Mouse (Mus musculus) cerebellum, adult (tissue): ENCODE measurements at regions not wholly inside any gene's neighbourhood (a gene's known extent, or its start where the extent isn't known, plus 50 kb on each side); places are given as distances from the start of the nearest gene placed in this dataset.

Source experiments
- ATAC-seq: cut with Nextera tagmentation; 2 replicates; pipeline ENCODE4 v1.9.2; 2017; ENCODE audit warnings: mild to moderate bottlenecking, moderate library complexity, mixed read lengths; ENCODE audit not compliant: insufficient number of reproducible peaks, low FRiP score, low TSS enrichment

GRCm38 (mm10) chr13:31326269-31326851, 229.6 kb upstream of the Foxq1 start:
- ATAC-seq: no peak

- ATAC-seq: no peak
Measured at GRCm38 (mm10) chr13:31327511-31327951, 228.4 kb upstream of the Foxq1 start.

DNA sequence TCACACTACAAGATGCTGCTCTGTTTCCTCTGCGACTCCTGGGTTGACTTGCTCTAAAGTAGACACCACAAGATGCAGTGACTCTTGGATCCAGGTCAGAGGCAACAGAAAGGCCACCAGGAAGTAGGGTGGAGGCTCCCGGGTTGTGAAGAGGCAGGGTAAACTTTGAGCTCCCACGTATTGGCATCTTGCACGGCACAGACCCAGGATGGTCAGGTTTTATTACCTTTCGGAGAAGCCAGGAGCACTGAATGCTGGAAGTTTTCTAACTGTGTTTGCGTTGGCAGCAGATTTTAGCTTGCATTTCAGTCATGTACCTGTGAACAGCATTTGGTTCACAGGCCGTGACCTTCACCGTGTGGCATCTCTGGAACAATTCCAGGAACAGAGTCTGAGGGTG, 227.2 kb upstream of the Foxq1 start:
- no peak for ATAC-seq

DNA sequence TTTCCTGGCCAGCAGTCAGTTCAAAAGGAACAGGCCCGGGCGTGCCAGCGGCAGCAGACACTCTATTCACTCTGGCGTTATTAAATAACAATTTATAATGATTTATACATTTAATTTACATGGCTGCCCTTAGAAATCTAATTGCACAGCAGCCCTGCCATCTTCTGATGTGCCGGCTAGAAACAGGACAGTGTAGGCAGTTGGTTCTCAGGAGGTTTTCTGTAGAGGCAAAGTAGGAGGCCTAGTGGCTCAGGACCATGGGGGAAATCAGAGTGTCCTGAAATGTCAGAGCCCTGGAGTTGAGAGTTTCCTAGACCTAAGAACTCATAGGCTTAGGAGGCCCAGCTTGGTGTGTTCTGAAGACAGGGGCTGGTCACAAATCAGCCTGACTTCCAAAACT, 225.2 kb upstream of the Foxq1 start:
- no peak for ATAC-seq

DNA sequence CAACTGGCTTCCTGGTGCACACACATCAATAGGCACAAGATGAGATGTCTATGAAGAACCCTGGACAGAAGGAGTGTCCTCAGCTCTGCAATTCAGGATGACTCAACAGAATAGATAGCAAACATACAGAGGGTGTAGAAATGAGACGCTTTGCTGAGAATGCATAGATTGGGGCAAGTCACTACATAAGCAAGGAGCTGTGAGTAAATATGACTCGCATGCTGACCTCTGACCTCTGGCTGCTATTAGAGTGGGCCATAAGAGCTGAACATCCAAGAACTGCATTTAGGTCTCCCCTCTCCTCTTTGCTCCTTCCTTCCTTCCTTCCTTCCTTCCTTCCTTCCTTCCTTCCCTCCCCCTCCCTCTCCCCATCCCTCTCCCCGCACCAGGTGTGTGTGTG, 221.0 kb upstream of the Foxq1 start:
- no peak for ATAC-seq

DNA sequence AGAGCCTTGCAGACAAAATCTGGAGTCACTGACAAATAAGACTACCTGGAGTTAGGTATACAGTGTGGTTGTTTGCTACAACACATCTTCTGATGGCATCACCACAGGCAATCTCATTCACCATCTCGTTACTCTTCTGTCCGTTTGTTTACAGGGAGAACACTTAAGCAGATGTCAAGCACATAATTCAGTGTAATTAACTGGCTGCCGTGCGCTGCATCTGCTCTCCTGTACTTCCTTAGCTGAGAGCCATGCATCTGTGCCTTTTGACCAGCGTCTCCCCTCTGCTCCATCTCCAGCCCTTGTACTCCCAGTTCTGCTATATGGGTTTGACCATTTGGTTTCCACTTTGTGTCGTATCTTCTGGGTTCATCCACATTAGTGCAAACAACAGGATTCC, 218.3 kb upstream of the Foxq1 start:
- no peak for ATAC-seq

DNA sequence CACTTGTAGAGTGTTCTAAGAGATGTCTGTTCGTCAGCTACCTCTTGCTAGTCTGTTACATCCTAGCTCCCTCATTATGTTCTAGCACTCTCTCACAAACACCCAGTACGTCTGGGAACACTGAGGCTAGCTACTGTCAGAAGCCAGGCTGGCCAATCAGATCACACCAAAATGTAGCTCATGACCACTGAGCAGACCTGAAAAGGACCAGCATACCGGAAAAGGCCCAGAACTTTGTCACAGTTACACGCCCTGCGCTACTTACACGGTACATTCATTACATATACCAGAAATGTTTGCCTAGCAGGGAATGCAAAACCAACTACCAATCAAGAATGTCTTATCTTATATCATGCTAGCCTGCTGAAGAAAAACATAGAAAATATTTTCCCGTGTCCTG, 216.5 kb upstream of the Foxq1 start:
- ATAC-seq: no peak

GRCm38 (mm10) chr13:31339901-31340300, 216.0 kb upstream of the Foxq1 start:
- ATAC-seq: no peak

DNA sequence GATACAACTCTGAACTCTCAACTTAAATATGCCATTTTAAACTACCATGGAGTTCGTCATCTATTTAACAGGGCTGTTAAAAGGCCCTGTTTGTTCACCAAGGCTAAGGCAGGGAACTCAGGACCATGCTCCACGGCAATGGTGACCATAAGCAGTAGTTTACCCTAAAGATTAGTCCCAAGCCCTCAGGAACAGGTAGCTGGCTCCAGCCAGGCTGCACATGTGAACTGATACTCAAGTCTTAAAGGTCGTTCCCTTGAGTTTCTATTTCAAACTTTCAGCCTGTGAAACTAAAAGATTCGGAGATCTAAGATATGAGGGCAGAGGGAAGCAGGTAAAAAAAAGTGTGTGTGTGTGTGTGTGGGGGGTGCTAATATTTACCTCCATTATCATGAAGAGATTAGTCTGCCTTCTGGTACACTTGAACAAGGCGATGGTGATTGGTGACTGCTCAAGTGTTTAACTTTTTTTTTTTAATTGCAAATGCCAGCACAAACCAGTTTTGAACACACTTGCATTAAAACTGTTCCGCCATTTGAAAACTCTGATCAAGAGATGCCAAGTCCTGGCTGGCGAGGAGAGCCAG, 215.5 kb upstream of the Foxq1 start:
- ATAC-seq: no peak

- no peak for ATAC-seq
Measured at GRCm38 (mm10) chr13:31341282-31342100, 214.4 kb upstream of the Foxq1 start.

GRCm38 (mm10) chr13:31346205-31346604, 209.7 kb upstream of the Foxq1 start:
- ATAC-seq: no peak

GRCm38 (mm10) chr13:31347000-31347399, 208.9 kb upstream of the Foxq1 start:
- no peak for ATAC-seq

GRCm38 (mm10) chr13:31349671-31350070, 206.3 kb upstream of the Foxq1 start:
- ATAC-seq: no peak

DNA sequence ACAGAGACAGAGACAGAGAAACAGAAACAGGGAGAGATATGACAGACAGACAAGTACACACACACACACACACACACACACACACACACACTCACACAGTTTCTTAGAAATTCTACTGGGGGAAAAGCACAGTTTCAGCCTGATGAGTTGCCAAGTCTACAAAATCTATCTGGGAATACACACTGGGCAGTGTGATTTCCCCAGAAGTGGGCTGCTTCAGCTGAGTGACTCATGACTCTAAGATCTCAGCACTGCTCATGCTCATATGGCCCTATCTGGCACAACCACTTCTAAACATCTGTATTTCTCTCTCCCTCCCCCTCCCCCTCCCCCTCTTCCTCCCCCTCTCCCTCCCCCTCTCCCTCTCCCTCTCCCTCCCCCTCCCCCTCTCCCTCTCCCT, 204.5 kb upstream of the Foxq1 start:
- ATAC-seq: no peak

DNA sequence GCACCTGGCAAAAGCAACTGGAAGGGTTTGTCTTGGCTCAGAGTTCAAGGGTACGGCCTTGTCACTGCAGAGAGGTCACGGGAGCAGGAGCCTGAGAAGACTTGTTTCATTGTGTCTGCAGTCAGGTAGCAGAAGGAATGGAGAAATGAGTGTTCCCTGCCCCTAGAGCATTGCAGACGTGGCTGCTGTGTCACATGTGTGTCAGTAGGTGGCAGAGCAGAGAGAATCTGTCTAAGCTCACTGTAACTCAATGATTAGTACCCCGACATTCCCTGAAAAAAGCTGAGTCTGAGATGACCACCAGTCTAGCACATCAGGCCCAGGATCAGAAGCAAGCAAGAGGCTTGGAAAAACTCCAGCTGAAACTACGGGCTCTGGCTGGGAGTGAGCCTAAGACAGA, 203.1 kb upstream of the Foxq1 start:
- ATAC-seq: no peak

DNA sequence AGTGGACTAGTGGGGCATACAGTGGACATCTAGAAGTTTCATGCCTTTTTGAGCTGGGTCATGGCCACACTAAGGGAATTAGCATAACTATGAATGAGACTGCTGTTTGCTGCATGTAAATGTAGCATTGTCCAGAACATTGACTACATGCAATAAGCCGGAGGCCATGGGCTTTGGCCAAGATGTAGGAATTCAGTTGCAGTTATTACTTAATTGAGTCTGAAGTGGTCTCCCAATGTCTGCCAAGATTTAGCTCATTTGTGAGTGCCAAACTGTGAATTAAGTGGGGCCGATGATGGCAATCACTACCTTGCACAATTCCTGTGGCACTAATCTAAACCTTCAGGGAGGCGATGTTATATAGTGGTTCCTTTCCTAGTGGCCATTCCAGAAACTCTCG, 196.6 kb upstream of the Foxq1 start:
- ATAC-seq: no peak

GRCm38 (mm10) chr13:31362386-31362785, 193.5 kb upstream of the Foxq1 start:
- no peak for ATAC-seq

DNA sequence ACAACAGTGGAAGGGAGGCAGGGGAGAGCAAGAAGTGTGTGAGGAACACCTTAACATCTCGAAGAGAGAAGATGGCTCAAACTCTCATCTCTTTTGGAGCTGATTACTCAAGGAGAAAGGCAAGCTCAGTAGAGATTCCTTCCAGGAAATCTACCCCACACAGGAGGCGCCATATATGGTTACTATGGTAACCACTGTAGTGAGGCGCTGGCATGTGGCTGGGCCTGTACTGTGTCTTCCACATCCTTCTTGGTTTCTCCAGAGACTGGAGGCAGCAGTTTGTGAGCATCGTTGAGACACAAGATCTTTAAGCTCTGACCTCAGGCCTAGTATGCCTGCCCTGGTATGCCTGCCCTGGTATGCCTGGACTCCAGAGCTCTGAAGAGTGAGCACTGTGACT, 191.6 kb upstream of the Foxq1 start:
- no peak for ATAC-seq

GRCm38 (mm10) chr13:31367226-31367625, 188.7 kb upstream of the Foxq1 start:
- ATAC-seq: no peak

GRCm38 (mm10) chr13:31369182-31369581, 186.8 kb upstream of the Foxq1 start:
- ATAC-seq: no peak

DNA sequence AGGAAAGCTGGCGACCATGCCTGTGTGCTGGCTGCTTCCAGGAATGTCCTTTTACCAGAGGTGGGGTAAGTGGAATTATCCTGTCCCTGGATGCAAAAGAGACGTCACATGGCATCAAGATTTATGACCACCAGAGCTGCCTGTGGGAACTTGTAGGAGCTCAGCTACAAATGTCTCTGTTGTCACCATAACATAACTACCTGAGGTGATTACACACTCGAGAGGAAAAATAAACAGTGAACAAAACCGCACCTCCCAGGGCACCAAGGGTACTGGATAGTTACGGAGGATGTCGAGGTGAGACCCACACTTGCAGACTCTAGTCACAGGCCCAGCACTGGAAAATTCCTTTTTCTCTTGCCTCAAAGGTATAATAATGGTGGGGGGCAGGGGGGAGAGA, 185.1 kb upstream of the Foxq1 start:
- no peak for ATAC-seq

GRCm38 (mm10) chr13:31374006-31374405, 181.9 kb upstream of the Foxq1 start:
- no peak for ATAC-seq
